Mouse (Mus musculus): Measurements from ENCODE around the gene Zfp629. TPM values are rescaled to one million over a fixed set of nuclear protein-coding genes. Genes with fewer than 3 reads are reported as not detected.
"Not testable (repeated sequence)": the region's sequence is repeated elsewhere in the genome, so short reads cannot be mapped to it uniquely, and the experiment has no call there.

The Zfp629 gene
- polyA plus RNA-seq, 1 experiment from 2014 or later = 39.9 TPM

GRCm38 (mm10) chr7:127642254-127642653 lies 26.7 kb upstream of the Zfp629 start:
- Histone ChIP-seq H3K27me3 (peaks cover 4% of the 10 kb centered on the region; the same call in 1 of the 2 replicates), H3K36me3 (no peaks in the 10 kb centered on the region), H3K9ac (replicated peaks) (no peak overlapping the region), H3K4me2 (replicated peaks) (no peak overlapping the region), H3K9me3 (no peaks in the 10 kb centered on the region), H3K4me1 (0 out of 2 replicates have a peak, but pooled peaks cover 4% of the 10 kb centered on the region), H3K27ac (replicated peaks) (no peak overlapping the region), H3K4me3 (no peak overlapping the region)
- ATAC-seq (ENCODE audit: low FRiP score, low read depth) = no peak
- 68% methylated on average over 4 of the region's 4 CpGs for WGBS

GRCm38 (mm10) chr7:127641260-127641659 lies 25.7 kb upstream of the Zfp629 start:
- Histone ChIP-seq H3K9ac (replicated peaks) (no peak overlapping the region), H3K4me2 (replicated peaks) (no peak overlapping the region), H3K36me3 (no peaks in the 10 kb centered on the region), H3K27ac (replicated peaks) (no peak overlapping the region), H3K9me3 (no peaks in the 10 kb centered on the region), H3K27me3 (peaks cover 6% of the 10 kb centered on the region; the same call in 1 of the 2 replicates), H3K4me3 (no peak overlapping the region), H3K4me1 (0 out of 2 replicates have a peak, but pooled peaks cover 9% of the 10 kb centered on the region)
- no peak for ATAC-seq (ENCODE audit: low FRiP score, low read depth)
- 63% methylated on average over 4 of the region's 4 CpGs for WGBS

- no peaks in the 10 kb centered on the region for H3K9me3 ChIP-seq
- peak overlapping the region; percentile 60 for H3K4me3 ChIP-seq
- H3K27ac ChIP-seq (replicated peaks) = no peak overlapping the region
- H3K9ac ChIP-seq (replicated peaks) = peak overlapping the region; percentile 61
- peaks cover 7% of the 10 kb centered on the region; the same call in 1 of the 2 replicates for H3K27me3 ChIP-seq
- peak overlapping the region; percentile 76 for H3K4me2 ChIP-seq (replicated peaks)
- H3K4me1 ChIP-seq = 0 out of 2 replicates have a peak, but pooled peaks cover 9% of the 10 kb centered on the region
- no peaks in the 10 kb centered on the region for H3K36me3 ChIP-seq
- ATAC-seq (ENCODE audit: low FRiP score, low read depth) = no peak
- WGBS = under 1% methylated on average over 27 of the region's 27 CpGs
Observed at GRCm38 (mm10) chr7:127636963-127637362, 21.4 kb upstream of the Zfp629 start.

- Histone ChIP-seq H3K4me1 (0 out of 2 replicates have a peak, but pooled peaks cover under 1% of the 10 kb centered on the region), H3K4me2 (replicated peaks) (no peak overlapping the region), H3K4me3 (no peak overlapping the region), H3K9ac (replicated peaks) (no peak overlapping the region), H3K27ac (replicated peaks) (no peak overlapping the region), H3K9me3 (no peaks in the 10 kb centered on the region), H3K27me3 (0 out of 2 replicates have a peak, but pooled peaks cover 6% of the 10 kb centered on the region), H3K36me3 (no peaks in the 10 kb centered on the region)
- no peak for ATAC-seq (ENCODE audit: low FRiP score, low read depth)
- WGBS = 60% methylated on average over 4 of the region's 4 CpGs
Observed at GRCm38 (mm10) chr7:127631416-127631815, 15.8 kb upstream of the Zfp629 start.

GRCm38 (mm10) chr7:127628646-127629045 lies 13.0 kb upstream of the Zfp629 start:
- Histone ChIP-seq H3K9ac (replicated peaks) (no peak overlapping the region), H3K4me1 (no peaks in the 10 kb centered on the region), H3K4me3 (no peak overlapping the region), H3K27me3 (no peaks in the 10 kb centered on the region), H3K36me3 (no peaks in the 10 kb centered on the region), H3K27ac (replicated peaks) (no peak overlapping the region), H3K9me3 (no peaks in the 10 kb centered on the region), H3K4me2 (replicated peaks) (no peak overlapping the region)
- 83% methylated on average over 5 of the region's 5 CpGs for WGBS
- ATAC-seq (ENCODE audit: low FRiP score, low read depth) = no peak

- H3K27me3 ChIP-seq = no peaks in the 10 kb centered on the region
Observed at GRCm38 (mm10) chr7:127626471-127626870, 10.9 kb upstream of the Zfp629 start.

GRCm38 (mm10) chr7:127626039-127626438 lies 10.4 kb upstream of the Zfp629 start:
- 98% methylated on average over 7 of the region's 7 CpGs for WGBS
- Histone ChIP-seq H3K36me3 (no peaks in the 10 kb centered on the region), H3K4me3 (no peak overlapping the region), H3K4me2 (replicated peaks) (no peak overlapping the region), H3K9me3 (no peaks in the 10 kb centered on the region), H3K27ac (replicated peaks) (no peak overlapping the region), H3K4me1 (no peaks in the 10 kb centered on the region), H3K27me3 (no peaks in the 10 kb centered on the region), H3K9ac (replicated peaks) (no peak overlapping the region)
- no peak for ATAC-seq (ENCODE audit: low FRiP score, low read depth)

More at GRCm38 (mm10) chr7:127626471-127626870, 10.9 kb upstream of the Zfp629 start:
- Histone ChIP-seq H3K9me3 (no peaks in the 10 kb centered on the region), H3K9ac (replicated peaks) (no peak overlapping the region), H3K4me3 (no peak overlapping the region), H3K4me2 (replicated peaks) (no peak overlapping the region), H3K4me1 (no peaks in the 10 kb centered on the region), H3K27ac (replicated peaks) (no peak overlapping the region), H3K36me3 (no peaks in the 10 kb centered on the region)
- ATAC-seq (ENCODE audit: low FRiP score, low read depth) = no peak
- 91% methylated on average over 4 of the region's 4 CpGs for WGBS

GRCm38 (mm10) chr7:127618402-127618801 lies 2.8 kb upstream of the Zfp629 start:
- not testable (repeated sequence) for H3K27ac ChIP-seq (replicated peaks)

GRCm38 (mm10) chr7:127617962-127618361 lies 2.4 kb upstream of the Zfp629 start:
- 47% methylated on average over 2 of the region's 2 CpGs for WGBS
- H3K27me3 ChIP-seq = no peaks in the 10 kb centered on the region
- no peak overlapping the region for H3K9ac ChIP-seq (replicated peaks)
- 0 out of 2 replicates have a peak overlapping the region, but pooled peaks have one; percentile 20 for H3K27ac ChIP-seq (replicated peaks)
- no peak overlapping the region for H3K4me2 ChIP-seq (replicated peaks)
- no peaks in the 10 kb centered on the region for H3K9me3 ChIP-seq
- H3K4me1 ChIP-seq = peaks cover 29% of the 10 kb centered on the region
- no peaks in the 10 kb centered on the region for H3K36me3 ChIP-seq
- no peak overlapping the region for H3K4me3 ChIP-seq
- ATAC-seq (ENCODE audit: low FRiP score, low read depth) = no peak

More at GRCm38 (mm10) chr7:127618402-127618801, 2.8 kb upstream of the Zfp629 start:
- not testable (repeated sequence) for ATAC-seq (ENCODE audit: low FRiP score, low read depth); H3K27me3 ChIP-seq; H3K4me3 ChIP-seq; H3K9me3 ChIP-seq; H3K36me3 ChIP-seq; H3K9ac ChIP-seq (replicated peaks); H3K4me2 ChIP-seq (replicated peaks)
- WGBS = 91% methylated on average over 7 of the region's 8 CpGs
- peaks cover 29% of the 10 kb centered on the region for H3K4me1 ChIP-seq

- ATAC-seq (ENCODE audit: low FRiP score, low read depth) = no peak
- no peak overlapping the region for H3K4me2 ChIP-seq (replicated peaks)
- peaks cover 10% of the 10 kb centered on the region for H3K36me3 ChIP-seq
- H3K9ac ChIP-seq (replicated peaks) = no peak overlapping the region
- no peak overlapping the region for H3K27ac ChIP-seq (replicated peaks)
- no peaks in the 10 kb centered on the region for H3K9me3 ChIP-seq
- H3K4me1 ChIP-seq = peaks cover 29% of the 10 kb centered on the region
- H3K4me3 ChIP-seq = no peak overlapping the region
- WGBS = 89% methylated on average over 1 of the region's 1 CpGs
- no peaks in the 10 kb centered on the region for H3K27me3 ChIP-seq
Observed at GRCm38 (mm10) chr7:127616881-127617280, 1.3 kb upstream of the Zfp629 start.

- Histone ChIP-seq H3K9me3 (no peaks in the 10 kb centered on the region), H3K4me3 (peak overlapping the region; percentile 84), H3K9ac (replicated peaks) (no peak overlapping the region), H3K36me3 (peaks cover 16% of the 10 kb centered on the region), H3K27me3 (no peaks in the 10 kb centered on the region), H3K27ac (replicated peaks) (no peak overlapping the region), H3K4me1 (peaks cover 29% of the 10 kb centered on the region), H3K4me2 (replicated peaks) (peak overlapping the region; percentile 85)
- ATAC-seq (ENCODE audit: low FRiP score, low read depth) = no peak
- 82% methylated on average over 1 of the region's 1 CpGs for WGBS
Observed at GRCm38 (mm10) chr7:127616336-127616735, 739 bp upstream of the Zfp629 start.

- no peaks in the 10 kb centered on the region for H3K9me3 ChIP-seq
- peaks cover 34% of the 10 kb centered on the region for H3K36me3 ChIP-seq
- ATAC-seq (ENCODE audit: low FRiP score, low read depth) = peak; percentile 34
- no peaks in the 10 kb centered on the region for H3K27me3 ChIP-seq
- H3K9ac ChIP-seq (replicated peaks) = peak overlapping the region; percentile 99
- peaks cover 29% of the 10 kb centered on the region for H3K4me1 ChIP-seq
- peak overlapping the region; percentile 85 for H3K4me2 ChIP-seq (replicated peaks)
- under 1% methylated on average over 34 of the region's 44 CpGs for WGBS
- H3K27ac ChIP-seq (replicated peaks) = peak overlapping the region; percentile 89
- H3K4me3 ChIP-seq = peak overlapping the region; percentile 84
Observed at GRCm38 (mm10) chr7:127614511-127614890, 1.1 kb downstream of the Zfp629 start.

- Histone ChIP-seq H3K4me1 (peaks cover 29% of the 10 kb centered on the region), H3K27me3 (no peaks in the 10 kb centered on the region), H3K4me3 (peak overlapping the region; percentile 84), H3K4me2 (replicated peaks) (peak overlapping the region; percentile 85), H3K9ac (replicated peaks) (peak overlapping the region; percentile 99), H3K27ac (replicated peaks) (no peak overlapping the region), H3K36me3 (peaks cover 38% of the 10 kb centered on the region), H3K9me3 (no peaks in the 10 kb centered on the region)
- 31% methylated on average over 8 of the region's 8 CpGs for WGBS
- ATAC-seq (ENCODE audit: low FRiP score, low read depth) = no peak
Observed at GRCm38 (mm10) chr7:127614091-127614490, 1.5 kb downstream of the Zfp629 start.

All from midbrain, embryonic 12.5 days (tissue).